Mouse (Mus musculus) lung, postnatal 0 days (tissue): ENCODE results near the gene Rhox3a.
"Not testable (repeated sequence)": the region's sequence is repeated elsewhere in the genome, so short reads cannot be mapped to it uniquely, and the experiment has no call there.

Experiments used
- CTCF ChIP-seq: IDR thresholded peaks from 2 replicates; pipeline ENCODE4 v1.5.1; 2016; ENCODE audit warnings: antibody characterized with exemption, mild to moderate bottlenecking
- EP300 ChIP-seq: IDR thresholded peaks from 2 replicates; pipeline ENCODE4 v1.6.1; 2016; ENCODE audit warnings: antibody characterized with exemption, mild to moderate bottlenecking, control low read depth

- TF ChIP-seq CTCF, EP300: not testable (repeated sequence)
Observed at GRCm38 (mm10) chrX:37244676-37245075, 5.0 kb upstream of the Rhox3a start, which contains the start of gene Rhox2a.
